Mouse (Mus musculus): ENCODE results near the gene Polr1c.

Polr1c gene

DNA sequence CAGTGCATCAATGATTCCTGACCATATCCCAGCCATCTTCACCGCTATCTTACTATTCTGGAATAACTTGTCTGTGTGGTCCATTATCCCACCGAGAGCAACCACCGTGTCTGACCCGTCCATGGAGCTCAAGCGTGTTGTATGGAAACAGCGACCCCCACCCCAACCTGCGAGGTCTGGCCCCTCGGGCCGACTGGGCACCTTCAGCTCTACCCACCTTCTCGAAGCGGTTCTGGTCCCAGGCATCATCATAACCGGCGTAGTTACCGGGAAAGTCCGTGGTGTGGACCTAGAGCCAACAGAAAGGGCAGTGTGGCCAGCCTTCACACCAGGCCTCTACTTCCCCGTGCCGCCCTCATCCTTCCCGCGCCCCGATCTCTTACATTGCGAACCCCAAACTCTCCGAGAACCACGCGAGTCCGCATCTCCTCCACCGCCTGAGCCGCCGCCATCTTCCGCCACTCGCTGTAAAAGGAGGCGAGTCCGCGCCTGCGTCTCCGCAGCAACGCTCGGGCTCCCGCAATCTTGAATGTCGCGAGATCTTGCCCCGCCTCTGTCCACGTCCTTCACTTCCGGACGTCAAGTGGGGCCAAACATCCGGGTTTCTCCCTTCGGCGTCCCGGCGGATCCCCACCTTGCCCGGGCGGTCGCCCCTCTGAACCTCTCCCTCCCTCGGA lies at the start of gene Polr1c, which contains the start of gene Yipf3:
TSS of gene Polr1c (minus strand) at position 543 of the 677 bp plus-strand sequence.
TSS of gene Yipf3 (plus strand) at position 569 of the 677 bp plus-strand sequence.
- peak; percentile 93 for DNase-seq (ENCODE audit: low spot score in 2 of 2)

DNA sequence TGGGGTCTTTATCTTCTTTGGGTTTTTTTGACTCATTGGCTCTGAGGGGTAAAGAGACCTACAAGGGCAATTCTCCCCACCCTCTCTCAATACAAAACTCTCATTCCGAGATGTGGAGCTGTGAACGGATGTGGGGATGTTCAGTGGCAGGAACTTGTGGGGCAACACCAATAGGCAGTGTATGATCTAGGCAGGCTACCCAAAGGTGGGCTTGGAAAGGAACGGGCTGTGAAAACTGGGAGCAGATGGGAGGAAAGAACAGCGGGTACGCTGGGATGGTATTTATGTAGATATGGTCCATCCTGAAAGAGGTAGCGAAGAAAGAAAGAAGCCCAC lies 49.1 kb upstream of the Polr1c start:
- DNase-seq (ENCODE audit: low spot score in 2 of 2), result no peak

DNA sequence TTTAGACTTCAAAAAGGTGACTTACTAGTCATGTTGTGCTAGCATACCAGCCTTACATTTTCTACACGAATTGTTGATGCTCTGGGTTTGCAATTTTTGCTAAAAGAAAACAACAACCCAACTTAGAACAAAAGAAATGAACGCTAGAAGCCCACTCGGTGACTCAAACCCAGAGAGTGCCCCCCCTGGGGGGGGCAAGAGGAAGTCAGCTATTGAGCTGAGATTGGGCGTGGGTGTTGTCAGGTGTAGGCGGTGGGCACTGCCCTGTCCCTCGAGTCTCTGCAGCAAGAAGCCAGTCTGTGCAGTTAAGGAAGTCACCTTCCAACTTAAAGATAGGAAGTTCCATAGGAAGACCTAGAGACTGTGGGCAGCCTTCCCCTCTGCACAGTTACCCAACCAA lies 48.7 kb upstream of the Polr1c start:
- DNase-seq (ENCODE audit: low spot score in 2 of 2), result no peak

DNA sequence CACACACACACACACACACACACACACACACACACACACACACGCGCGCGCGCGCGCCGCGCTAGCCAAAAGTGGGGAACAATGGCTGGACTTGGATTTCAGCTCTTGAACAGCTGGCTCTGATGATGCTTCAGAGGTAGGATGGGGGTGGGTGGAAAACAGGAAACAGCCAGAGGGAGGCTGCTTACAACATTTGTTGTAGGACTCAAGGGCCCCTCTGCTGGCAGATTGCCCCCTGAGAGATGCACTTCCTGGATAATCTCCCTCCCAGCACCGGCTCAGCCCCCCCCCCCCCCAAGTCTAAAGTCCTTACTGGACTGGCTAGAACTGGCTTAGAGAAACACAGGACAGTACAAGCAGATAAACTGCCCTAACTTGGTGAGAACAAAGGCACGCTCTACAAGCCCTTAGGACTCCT lies 39.8 kb upstream of the Polr1c start:
- no peak for DNase-seq (ENCODE audit: low spot score in 2 of 2)

DNA sequence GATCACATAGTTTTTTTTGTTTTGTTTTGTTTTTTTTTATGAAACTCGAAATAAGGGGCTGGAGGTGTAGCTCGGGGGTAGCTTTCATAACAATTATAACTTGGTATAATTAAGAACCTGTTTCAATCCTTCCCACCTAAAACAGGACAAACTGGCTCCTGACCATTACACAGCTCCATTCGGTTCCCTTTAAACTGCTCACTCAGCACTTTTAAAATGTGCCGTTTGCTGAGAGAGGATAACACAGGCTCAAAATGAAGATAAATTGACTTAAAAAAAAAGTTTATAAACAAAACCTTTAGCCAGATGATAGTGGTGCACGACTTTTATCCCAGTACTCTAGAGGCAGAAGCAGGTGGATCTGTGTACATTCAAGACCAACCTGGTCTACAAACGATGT lies 37.6 kb upstream of the Polr1c start:
- DNase-seq (ENCODE audit: low spot score in 2 of 2), result no peak

DNA sequence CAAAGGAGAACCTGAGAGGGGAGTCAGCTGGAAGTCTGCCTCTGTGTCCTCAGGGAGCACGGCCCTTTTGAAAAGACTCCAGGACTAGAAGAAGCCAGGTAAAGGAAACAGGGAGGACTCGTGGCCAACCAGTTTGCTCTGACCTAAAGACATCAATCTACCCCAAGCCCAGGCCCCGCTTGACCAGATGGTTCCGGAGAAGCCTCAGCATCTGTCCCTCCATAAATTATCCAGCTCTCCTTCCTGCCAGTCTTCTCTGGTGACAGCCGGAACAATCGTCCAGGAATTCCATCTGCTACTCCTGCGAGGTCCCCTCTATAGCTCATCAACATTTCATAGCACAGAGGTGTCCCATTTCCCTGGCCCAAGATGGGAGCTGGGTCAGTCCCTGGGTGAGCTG lies 36.8 kb upstream of the Polr1c start:
- DNase-seq (ENCODE audit: low spot score in 2 of 2), result no peak

DNA sequence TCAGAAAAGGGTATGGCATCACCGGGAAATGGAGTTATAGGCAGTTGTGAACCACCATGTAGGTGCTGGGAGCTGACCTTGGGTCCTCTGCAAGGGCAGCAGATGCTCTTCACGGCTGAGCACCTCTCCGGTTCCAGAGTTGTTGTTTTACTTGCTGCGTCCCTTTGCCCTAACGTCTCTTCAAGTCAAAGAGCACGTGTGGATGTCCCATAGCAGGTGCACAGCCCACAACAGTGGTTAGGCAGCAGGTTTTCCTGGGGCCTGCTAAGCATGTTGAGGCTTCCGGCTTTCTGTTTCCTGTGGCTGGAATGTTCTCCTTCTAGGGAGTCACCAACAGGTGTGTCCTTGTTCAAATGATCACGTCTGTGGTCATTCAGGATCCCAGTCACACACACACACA lies 36.1 kb upstream of the Polr1c start:
- DNase-seq (ENCODE audit: low spot score in 2 of 2), result no peak

DNA sequence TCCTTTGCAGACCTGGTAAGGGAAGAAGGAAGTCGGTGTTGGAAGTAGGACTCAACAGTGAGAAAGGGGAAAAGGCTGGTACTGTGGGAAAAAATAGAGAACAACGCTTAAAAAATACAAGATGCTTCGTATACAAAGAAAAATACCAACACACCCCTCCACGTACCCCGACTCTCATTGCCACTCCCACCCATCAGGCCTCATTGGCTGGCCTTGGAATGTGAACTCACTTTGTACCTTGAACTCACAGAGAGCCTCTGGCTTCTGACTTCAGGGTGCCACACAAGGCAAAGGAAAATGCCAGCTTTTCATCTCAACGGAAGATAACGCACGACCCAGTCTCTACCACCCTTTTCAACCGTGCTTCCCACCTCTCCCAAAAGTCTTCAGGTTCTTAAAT lies 35.3 kb upstream of the Polr1c start:
- DNase-seq (ENCODE audit: low spot score in 2 of 2), result no peak

DNA sequence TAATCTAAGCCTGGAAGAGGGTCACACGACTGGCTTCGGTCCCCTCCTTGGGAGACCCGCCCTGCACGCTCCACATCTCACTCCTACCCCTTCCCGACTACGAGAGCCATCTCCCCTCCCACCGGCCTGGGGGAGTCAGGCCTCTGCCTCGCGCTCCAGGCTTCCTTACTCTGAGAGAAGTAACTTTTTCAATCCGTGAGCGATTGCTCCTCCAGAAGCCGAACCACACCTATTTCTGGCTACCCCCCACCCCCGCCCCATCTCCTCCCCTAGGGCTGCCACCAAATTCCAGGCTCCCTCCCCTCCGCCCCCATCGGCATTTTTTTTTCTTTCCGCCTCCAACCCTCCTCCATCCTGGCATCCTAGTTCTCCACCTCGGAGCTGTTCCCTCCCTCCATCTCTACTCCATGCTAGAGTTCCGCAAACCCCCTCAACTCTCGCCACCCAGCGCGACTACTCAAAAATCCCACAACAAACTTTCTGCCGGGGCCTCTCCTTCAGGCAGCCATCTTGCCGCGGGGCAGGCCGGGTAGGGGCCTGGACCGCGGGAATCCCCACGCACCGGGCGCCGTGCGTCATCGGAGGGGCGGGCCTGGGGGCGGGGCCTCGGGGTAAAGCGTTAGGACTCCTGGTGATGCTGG lies 34.7 kb upstream of the Polr1c start, which contains the start of gene Tjap1:
TSS of gene Tjap1 (minus strand) at position 544 of the 641 bp plus-strand sequence.
- peak; percentile 71 to 80 for DNase-seq (ENCODE audit: low spot score in 2 of 2)

DNA sequence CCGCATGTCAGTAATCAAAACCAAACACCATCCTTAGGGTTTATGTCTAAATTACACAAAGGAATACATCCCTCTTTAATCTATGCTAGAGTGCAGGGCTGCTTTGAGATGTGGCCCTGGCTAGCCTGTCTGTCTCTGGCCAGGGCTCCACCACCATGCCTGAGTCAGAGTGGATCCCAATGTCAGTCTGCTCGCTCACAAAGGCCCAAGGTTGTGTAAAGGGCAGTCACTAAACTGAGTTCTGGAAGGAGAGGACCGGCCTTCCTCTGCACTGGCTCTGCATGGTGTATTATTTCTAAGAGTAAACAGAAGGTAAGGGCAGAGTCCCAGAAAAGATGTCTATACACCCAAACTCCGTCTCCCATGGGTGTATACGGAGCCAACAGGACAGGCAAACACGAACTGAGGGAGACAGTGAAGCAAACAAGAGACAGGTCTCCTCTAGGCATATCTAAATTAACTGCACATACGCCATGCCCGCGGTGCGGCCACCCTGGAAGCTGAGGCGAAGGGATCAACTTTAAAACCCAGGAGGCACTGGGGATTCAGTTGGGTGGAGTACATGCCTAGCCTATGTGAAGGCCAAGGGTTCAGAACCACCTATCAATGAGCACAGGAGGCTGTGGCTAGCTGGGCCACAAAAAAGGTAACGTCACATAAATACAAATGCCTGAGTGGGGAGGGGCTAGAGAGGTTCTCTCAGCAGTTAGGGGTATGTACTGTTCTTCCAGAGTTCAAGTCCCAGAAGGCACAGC lies 30.3 kb upstream of the Polr1c start:
- no peak for DNase-seq (ENCODE audit: low spot score in 2 of 2)

DNA sequence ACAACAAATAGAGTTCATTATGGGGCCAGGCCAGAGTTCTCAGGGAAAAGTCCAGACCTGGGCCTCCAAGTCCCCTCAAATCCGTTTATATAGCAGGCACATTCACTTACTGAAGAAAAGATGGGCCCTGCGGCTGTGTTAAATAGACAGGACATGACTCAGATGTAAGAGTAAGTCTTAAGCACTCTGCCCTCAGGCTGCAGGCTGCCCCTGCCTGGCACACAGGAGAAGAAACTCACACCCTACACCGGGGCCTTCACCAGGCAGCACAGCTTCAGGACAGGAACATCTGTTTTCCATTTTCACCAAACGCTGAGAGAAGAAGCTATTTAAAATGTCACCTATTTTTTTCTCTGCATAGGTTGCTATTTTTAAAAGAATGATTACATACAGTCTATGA lies 29.7 kb upstream of the Polr1c start:
- no peak for DNase-seq (ENCODE audit: low spot score in 2 of 2)

DNA sequence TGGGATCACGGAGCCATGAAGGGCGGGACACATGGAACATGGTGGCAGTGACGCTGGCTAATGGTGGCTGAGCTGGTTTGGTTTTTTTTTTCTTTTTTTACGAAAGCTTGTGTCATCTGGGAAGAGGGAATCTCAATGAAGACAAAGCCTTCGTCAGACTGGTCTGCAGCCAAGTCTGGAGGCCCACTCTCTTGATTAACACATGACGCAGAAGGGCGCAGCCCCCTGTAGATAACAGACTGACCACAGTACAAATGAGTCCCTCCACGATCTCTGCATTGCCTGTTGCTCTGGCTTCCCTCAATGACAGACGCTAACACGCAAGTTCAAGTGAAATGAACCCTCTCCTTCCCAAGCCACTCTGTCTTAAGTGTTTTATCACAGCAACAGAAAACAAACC lies 27.7 kb upstream of the Polr1c start:
- DNase-seq (ENCODE audit: low spot score in 2 of 2), result no peak

DNA sequence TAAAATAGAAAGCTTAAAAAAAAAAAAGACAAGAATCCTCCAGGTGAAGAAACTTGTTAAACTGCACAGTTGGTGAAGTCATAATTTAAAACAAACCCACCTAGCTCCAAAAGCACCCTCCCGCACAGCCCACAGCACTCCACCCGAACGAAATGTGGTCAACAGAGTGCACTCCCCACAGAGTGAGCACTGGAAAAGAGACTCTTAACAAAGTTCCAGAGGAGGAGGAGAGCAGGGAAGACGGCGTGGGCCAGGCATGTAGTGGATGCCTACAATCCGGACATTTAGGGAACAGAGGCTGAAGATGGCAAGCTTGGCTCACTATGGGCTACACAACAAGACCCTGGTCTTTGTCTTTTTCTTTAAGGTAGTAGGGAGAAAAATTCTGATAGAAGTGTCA lies 27.2 kb upstream of the Polr1c start:
- DNase-seq (ENCODE audit: low spot score in 2 of 2), result no peak

DNA sequence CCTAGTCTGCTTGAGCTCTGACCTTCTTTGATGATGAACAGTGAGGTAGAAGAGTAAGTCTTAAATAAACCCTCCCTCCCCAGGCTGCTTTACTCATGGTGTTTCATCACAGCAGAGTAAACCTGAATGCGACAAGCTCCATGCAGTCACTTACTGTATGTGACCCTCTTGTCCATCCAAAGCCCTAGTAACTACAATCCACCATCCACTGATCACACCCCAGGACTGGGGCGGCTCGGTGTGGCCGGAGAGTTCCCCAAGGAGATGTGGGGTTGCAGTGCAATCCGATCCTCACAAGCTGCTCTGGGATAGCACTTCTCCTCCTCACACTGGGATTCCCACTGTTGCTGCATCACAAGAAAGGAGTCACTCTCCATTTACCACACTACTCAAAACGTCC lies 26.6 kb upstream of the Polr1c start:
- DNase-seq (ENCODE audit: low spot score in 2 of 2), result no peak

DNA sequence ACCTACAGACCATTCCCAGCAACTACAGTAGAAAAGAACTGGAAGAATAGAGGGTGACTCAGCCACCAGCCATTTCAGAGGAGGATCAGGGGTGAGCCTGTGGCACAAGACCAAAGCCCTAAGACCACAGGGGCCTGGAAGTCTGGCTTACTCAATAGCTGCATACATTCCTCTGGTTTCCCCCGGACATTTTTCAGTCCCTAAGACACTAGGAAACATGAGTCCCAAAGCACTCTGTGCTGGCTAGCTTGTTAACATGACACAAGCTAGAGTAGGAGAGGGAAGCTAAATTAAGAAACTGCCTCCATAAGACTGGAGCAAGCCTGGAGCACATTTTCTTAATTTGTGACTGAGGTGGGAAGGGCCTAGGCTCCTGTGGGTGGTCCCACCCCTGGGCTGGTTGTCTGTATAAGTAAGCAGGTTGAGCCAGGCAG lies 26.0 kb upstream of the Polr1c start:
- DNase-seq (ENCODE audit: low spot score in 2 of 2), result no peak

DNA sequence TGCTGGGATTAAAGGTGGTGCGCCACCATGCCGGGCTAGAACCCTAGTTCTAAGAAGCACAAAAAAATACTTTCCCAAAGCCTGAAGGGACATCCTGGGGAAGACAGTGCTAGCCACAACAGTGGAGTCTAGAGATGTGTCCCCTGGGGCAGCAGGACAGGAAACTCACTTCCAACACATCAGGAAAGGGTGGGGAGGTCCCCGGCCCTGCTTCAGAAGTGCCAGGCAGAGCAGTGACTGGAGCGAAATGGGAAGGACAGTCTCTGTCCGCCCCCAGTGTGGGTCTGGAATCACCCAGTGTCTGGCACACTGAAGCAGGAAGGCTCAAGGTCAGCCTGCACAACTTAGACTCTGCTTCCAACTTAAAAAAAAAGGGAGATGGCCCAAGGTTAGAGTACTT lies 24.8 kb upstream of the Polr1c start:
- DNase-seq (ENCODE audit: low spot score in 2 of 2), result no peak

DNA sequence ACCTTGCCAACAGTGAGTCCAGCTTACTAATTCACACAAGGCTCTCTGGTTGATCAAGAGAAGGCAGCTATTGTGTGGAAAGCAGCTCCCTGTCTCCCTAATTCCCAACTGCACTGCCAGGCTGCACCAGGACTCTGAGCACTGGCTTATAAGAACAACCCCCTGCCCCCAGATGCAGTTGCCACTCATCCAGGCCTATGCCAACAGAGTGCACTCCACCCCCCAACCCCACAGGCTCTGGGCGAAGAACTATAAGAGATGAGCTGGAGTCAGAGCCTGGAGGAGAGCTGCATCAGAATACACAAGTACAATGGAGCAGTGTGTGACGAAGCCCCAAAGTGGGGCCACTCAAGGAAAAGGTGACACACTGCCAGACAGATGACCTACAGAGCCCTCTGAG lies 24.2 kb upstream of the Polr1c start:
- DNase-seq (ENCODE audit: low spot score in 2 of 2), result no peak

DNA sequence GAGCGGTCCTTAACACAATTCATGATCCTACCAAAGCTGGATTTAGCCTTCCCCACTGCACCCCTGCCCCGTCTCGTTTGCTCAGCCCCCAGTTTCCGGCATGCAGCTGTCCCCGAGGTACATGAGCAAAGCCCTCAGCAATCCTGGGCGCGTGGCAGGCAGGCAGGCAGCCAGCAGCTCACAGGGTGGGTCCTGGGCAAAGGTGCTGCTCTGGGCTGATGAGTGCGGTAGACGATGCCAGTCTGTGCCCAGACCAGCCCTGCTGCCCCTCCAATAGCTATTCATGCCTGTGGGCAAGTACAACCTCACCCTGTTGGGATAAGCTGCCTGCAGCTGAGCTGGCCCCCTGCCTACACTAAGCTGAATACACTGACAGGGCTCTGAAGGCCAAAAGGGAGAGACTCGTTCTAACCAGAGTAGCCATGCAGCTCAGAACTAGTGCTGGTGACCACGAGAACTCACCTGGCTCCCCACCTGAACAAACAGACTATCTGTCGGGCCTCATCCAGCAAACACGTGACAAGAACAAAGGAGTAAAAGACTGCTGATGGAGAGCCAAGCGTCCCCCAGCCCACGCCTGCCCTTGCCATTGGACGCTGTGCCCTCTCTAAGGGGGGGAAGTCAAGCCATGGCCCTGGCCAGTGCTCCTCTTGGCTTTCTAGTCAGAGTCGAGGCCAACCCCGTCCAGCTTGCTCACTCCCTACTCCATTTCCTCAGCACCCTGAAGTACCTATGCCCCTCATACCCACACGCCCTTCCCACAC lies 22.1 kb upstream of the Polr1c start:
- no peak for DNase-seq (ENCODE audit: low spot score in 2 of 2)

DNA sequence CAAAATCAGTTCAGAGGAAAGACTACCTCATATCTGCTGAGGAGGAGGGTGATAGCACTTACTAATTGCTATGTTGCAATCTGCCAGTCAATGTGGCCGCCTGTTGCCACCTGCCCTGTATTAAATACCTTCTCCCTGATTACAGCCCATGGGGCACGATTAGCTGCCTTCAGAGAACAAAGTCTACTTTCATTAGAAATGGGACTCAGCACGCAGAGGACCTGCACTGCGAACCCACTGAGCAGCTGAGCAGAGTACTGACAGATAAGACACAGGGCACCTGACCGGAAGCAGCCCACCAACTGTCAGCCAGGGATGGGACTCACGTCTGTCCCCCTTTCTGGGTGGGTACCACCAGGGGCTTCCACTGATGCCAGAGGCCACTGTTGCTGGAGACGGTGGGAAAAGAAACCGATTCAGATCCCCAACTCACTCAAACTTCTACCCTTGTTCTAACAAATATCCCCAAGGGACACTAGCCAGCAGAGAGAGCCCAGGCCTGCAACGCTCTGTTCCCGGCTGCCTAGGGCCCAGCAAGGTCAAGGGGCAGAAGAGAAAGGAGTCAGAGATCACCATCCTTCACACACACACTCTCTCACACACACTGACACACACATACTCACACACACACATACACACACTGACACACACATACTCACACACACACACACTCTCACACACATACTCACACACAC lies 20.3 kb upstream of the Polr1c start:
- DNase-seq (ENCODE audit: low spot score in 2 of 2), result no peak

DNA sequence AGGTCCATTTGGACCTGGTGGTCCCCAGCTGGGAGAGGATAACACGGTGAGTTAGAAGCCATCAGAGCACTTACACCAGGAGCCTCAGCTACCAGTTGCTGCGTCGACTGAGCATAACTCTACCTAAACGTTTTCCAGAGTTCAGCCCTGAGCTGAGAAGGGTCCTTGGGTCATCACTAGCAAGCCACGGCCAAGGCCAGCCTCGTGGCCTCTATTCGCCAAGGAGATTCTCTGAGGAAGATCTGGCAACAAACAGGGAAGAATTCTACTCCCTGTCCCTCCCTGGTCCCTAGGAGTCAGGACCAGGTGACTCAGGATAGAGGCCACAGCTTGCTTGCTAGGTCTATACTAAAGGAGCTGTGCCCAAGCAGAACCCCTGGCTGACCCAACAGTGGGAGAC lies 19.7 kb upstream of the Polr1c start:
- no peak for DNase-seq (ENCODE audit: low spot score in 2 of 2)

DNA sequence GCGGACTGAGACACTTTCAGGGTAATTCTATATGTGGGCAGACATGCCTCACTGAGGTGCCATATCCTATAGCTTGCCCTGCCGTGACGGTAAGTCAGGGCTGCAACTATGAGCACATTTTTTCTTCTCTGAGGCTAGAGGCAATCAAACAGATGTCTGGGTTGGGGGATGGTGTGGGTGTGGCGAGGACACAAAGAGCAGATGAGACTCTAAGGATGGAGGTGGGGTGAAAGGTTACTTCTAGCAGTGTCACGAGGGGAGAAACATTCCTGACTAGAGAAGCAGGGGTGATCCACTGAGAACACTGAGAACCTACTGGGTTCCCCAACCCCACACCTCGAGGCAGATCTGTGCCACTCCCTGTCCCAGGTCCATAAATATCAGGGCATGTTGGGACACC lies 19.1 kb upstream of the Polr1c start:
- no peak for DNase-seq (ENCODE audit: low spot score in 2 of 2)

Data from natural killer cell, adult 2 months (primary cell).